Mouse (Mus musculus) frontal cortex, postnatal 25 days (tissue): ENCODE data around the gene Stx4a.

Experiments used
- DNase-seq, 2 experiments: peaks; one replicate each; pipeline ENCODE4 v3.0.0; 2022; ENCODE audit warnings: low spot score in 2 of 2

Gene Stx4a

GRCm38 (mm10) chr7:127898179-127898956 lies 74.3 kb downstream of the Stx4a start:
- no peak for DNase-seq
